Mouse (Mus musculus) spleen, adult 2 months (tissue): ENCODE measurements at regions not wholly inside any gene's neighbourhood (a gene's known extent, or its start where the extent isn't known, plus 50 kb on each side); places are given as distances from the start of the nearest gene placed in this dataset.

ENCODE experiments used
- CTCF ChIP-seq: fragments of 200-500 bp; IDR thresholded peaks from 2 replicates; pipeline ENCODE4 v1.5.1; 2011; ENCODE audit warnings: mild to moderate bottlenecking, inconsistent platforms; ENCODE audit not compliant: insufficient read depth, insufficient read length, insufficient replicate concordance; ENCODE audit errors: extremely low read depth
- POLR2A ChIP-seq: fragments of 200-500 bp; IDR thresholded peaks from 2 replicates; pipeline ENCODE4 v1.6.1; 2011; ENCODE audit warnings: low read depth, low read length, inconsistent platforms

DNA sequence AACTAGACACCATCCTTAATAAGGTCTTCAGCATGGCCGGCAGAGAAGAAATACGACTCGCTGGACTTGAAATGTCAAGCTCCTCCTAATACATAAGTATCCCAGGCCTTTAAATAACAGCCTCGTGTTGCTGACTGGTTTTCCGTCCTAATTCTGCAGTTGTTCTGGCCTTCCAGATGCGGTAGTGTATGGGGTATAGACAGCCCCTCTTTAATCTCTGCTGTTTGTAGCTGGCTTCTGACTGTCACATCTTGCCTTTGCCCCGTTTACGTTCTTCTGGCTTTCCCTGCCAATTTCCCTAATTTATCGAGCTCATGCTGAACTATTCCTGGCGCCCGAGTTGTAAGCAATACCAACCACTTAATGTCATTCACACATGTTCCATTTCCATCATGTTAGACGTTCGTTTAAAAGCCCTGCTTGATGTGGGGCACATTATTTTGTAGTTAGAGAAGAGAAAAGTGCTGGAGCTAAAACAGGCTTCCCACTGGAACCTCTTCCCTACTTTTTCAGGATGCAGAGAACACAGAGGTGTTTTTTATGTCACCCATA, 1042.2 kb downstream of the Adgrl2 start:
- TF ChIP-seq POLR2A (no peak), CTCF (no peak)
